Mouse (Mus musculus) lung, embryonic 16.5 days (tissue): ENCODE data around the gene Fnip2. TPM values are rescaled to one million over a fixed set of nuclear protein-coding genes. Genes with fewer than 3 reads are reported as not detected.

Experiments used
- ATAC-seq: fragments of 200-750 bp; cut with Nextera tagmentation; 2 replicates; pipeline ENCODE4 v1.8.0; 2017; ENCODE audit warnings: low read depth, mild to moderate bottlenecking, moderate library complexity
- H3K27ac ChIP-seq: fragments of 300-500 bp; sonication (generic); 2 replicates; pipeline ENCODE4 v1.5.1; 2014; ENCODE audit warnings: mild to moderate bottlenecking, control low read depth, low read length
- H3K27me3 ChIP-seq: fragments of 300-500 bp; sonication (generic); 2 replicates; pipeline ENCODE4 v1.6.1; 2014; ENCODE audit warnings: low read depth, low read length, mixed read lengths; ENCODE audit not compliant: control insufficient read depth, insufficient read depth
- H3K36me3 ChIP-seq: fragments of 300-500 bp; sonication (generic); 2 replicates; pipeline ENCODE4 v1.6.1; 2014; ENCODE audit warnings: low read length; ENCODE audit not compliant: control insufficient read depth, insufficient read depth
- H3K4me1 ChIP-seq: fragments of 300-500 bp; sonication (generic); replicated peaks from 2 replicates; pipeline ENCODE4 v1.6.1; 2014; ENCODE audit warnings: low read length, mixed read lengths; ENCODE audit not compliant: control insufficient read depth, insufficient read depth
- H3K4me2 ChIP-seq: fragments of 300-500 bp; sonication (generic); 2 replicates; pipeline ENCODE4 v1.6.1; 2014; ENCODE audit warnings: low read depth, low read length, control low read depth
- H3K4me3 ChIP-seq: fragments of 300-500 bp; sonication (generic); 2 replicates; pipeline ENCODE4 v1.5.1; 2014; ENCODE audit warnings: mild to moderate bottlenecking, low read length, control low read depth
- H3K9ac ChIP-seq: fragments of 300-500 bp; sonication (generic); 2 replicates; pipeline ENCODE4 v1.6.1; 2014; ENCODE audit warnings: low read length, control low read depth
- H3K9me3 ChIP-seq: fragments of 300-500 bp; sonication (generic); 2 replicates; pipeline ENCODE4 v1.6.1; 2016; ENCODE audit warnings: low read length; ENCODE audit not compliant: control insufficient read depth
- WGBS: fragments of 180-500 bp; shearing (Covaris S2); extraction: QIAGEN DNeasy Blood & Tissue Kit; methylation state at CpG from one replicate; pipeline ENCODE4 v1.1.7; 2014; 5-methylcytosine and 5-hydroxymethylcytosine counted together
- polyA plus RNA-seq: library from polyadenylated mRNA; unstranded; fragments of >200 nt; fragmentation: Nextera tagmentation; extraction: Ambion mirVana; gene quantifications from 2 replicates; pipeline ENCODE4 v1.2.1, GENCODE M21; 2015

The Fnip2 gene
- polyA plus RNA-seq: 3.2 and 3.5 TPM in 2 replicates

DNA sequence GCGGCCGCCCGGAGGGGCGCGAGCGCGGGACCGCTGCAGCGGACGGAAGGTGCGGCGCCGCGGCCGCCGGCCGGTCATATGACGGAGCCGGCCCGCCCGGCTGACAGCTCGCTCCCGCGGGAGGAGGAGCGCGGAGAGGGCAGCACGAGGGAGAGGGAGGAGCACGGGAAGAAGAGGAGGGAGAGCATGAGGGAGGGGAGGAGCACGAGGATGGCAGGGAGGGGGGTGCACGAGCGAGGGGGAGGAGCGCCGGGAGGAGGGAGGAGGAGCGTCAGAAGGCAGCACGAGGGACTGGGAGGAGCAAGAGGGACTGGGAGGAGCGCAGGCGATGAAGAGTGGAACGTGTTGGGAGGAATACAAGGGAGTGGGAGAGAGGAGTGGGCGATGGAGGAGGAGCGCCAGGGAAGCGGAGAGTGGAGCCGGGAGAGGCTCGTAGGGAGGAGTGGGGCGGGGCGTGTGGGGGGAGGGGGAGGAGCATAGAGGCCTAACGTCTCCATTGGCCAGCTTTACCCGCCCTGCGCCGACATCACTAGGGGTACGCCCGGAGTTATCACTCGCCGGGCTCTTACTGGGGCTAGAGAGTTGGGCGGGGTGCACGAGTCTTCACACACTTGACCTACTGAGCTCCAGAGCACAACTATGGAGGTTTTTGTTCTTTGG lies at the start of gene Fnip2:
Gene Fnip2 (minus strand): TSS at position 94 of the 660 bp plus-strand sequence.
- peak; percentile 96 for ATAC-seq
- peak within 1 kb of the TSS; percentile 66 for H3K4me3 ChIP-seq
- H3K9me3 ChIP-seq: no peaks in the 10 kb centered on the region
- peak within 1 kb of the TSS; percentile 74 for H3K9ac ChIP-seq
- H3K4me2 ChIP-seq: peak within 1 kb of the TSS; percentile 64
- no peaks in the 10 kb centered on the region for H3K27me3 ChIP-seq
- WGBS: under 1% methylated on average over 55 of the region's 55 CpGs
- peak within 1 kb of the TSS; percentile 79 for H3K27ac ChIP-seq
- peaks cover 7% of the 10 kb centered on the region; the same call in 1 of the 2 replicates for H3K4me1 ChIP-seq
- H3K36me3 ChIP-seq: no peaks in the 10 kb centered on the region

GRCm38 (mm10) chr3:79609886-79610285 lies 42.3 kb upstream of the Fnip2 start:
- H3K4me1 ChIP-seq: no peaks in the 10 kb centered on the region
- H3K9ac ChIP-seq: no peak overlapping the region
- H3K9me3 ChIP-seq: no peaks in the 10 kb centered on the region
- no peak overlapping the region for H3K27ac ChIP-seq
- no peaks in the 10 kb centered on the region for H3K27me3 ChIP-seq
- ATAC-seq: no peak
- WGBS: 83% methylated on average over 2 of the region's 2 CpGs
- no peak overlapping the region for H3K4me3 ChIP-seq
- no peak overlapping the region for H3K4me2 ChIP-seq
- H3K36me3 ChIP-seq: peaks cover 27% of the 10 kb centered on the region

- H3K4me1 ChIP-seq: peaks cover 10% of the 10 kb centered on the region
- no peak overlapping the region for H3K4me3 ChIP-seq
- WGBS: 90% methylated on average over 7 of the region's 7 CpGs
- no peaks in the 10 kb centered on the region for H3K27me3 ChIP-seq
- no peak overlapping the region for H3K9ac ChIP-seq
- peaks cover 35% of the 10 kb centered on the region for H3K36me3 ChIP-seq
- no peak overlapping the region for H3K27ac ChIP-seq
- no peak overlapping the region for H3K4me2 ChIP-seq
- H3K9me3 ChIP-seq: no peaks in the 10 kb centered on the region
- ATAC-seq: no peak
Measured at GRCm38 (mm10) chr3:79595468-79595867, 27.9 kb upstream of the Fnip2 start.

GRCm38 (mm10) chr3:79591793-79592471 lies 24.3 kb upstream of the Fnip2 start:
- Histone ChIP-seq H3K4me1 (peaks cover 10% of the 10 kb centered on the region), H3K4me2 (peak overlapping the region; percentile 86), H3K9me3 (no peaks in the 10 kb centered on the region), H3K36me3 (peaks cover 15% of the 10 kb centered on the region), H3K27me3 (no peaks in the 10 kb centered on the region), H3K4me3 (peak overlapping the region; percentile 91), H3K9ac (peak overlapping the region; percentile 93), H3K27ac (peak overlapping the region; percentile 89)
- WGBS: 1% methylated on average over 15 of the region's 15 CpGs
- peak; percentile 26 for ATAC-seq

DNA sequence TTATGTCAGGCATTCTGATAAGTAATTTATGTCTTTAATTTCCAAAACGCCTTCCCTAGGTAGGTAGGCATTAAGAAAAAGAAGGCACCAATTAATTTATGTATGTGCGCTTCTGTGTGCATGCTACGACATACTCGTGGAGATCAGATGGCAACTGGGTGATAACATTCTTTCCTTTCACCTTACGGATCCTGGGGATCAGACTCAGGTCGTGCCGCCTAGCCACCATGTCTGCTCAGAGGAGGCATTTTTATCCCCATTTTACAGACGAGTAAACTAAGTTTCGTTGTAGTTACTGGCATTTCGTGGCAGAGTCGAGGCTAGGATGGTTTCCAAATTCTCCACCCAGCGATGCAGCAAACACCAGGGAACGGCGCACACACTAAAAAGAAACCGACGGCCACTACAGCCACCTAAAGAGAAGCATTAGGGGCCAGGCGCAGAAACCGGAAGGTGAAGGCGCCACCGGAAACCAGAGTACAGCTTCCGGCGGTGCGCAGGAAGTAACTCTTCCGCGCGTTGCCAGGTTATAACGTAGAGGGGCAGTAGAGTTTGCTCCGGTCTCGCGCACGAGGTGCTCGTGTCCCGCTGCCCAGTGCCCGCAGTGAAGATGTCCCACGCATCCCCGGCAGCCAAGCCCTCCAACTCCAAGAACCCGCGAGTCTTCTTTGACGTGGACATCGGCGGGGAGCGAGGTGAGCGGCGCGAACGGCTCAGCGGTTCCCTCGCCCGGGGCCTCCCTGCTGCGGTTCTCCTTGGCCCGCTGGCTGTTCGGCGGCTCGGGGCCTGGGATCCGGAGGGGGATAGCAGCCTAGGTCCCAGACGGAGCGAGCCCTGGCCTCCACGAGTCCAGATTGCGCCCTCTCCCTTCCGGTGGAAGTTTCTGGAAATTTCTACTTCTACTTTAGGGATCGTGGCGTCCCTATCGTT lies 23.5 kb upstream of the Fnip2 start, which contains the start of gene Ppid:
Gene Ppid (plus strand): TSS at position 480 of the 930 bp plus-strand sequence.
- H3K36me3 ChIP-seq: peaks cover 9% of the 10 kb centered on the region; the same call in 1 of the 2 replicates
- H3K27ac ChIP-seq: peak within 1 kb of the TSS; percentile 89
- H3K9ac ChIP-seq: peak within 1 kb of the TSS; percentile 93
- peaks cover 10% of the 10 kb centered on the region for H3K4me1 ChIP-seq
- H3K27me3 ChIP-seq: no peaks in the 10 kb centered on the region
- peak; percentile 92 for ATAC-seq
- peak within 1 kb of the TSS; percentile 86 for H3K4me2 ChIP-seq
- WGBS: 2% methylated on average over 63 of the region's 63 CpGs
- peak within 1 kb of the TSS; percentile 91 for H3K4me3 ChIP-seq
- H3K9me3 ChIP-seq: no peaks in the 10 kb centered on the region

- no peak overlapping the region for H3K27ac ChIP-seq
- H3K4me2 ChIP-seq: no peak overlapping the region
- H3K36me3 ChIP-seq: no peaks in the 10 kb centered on the region; the same call in 1 of the 2 replicates
- no peaks in the 10 kb centered on the region for H3K9me3 ChIP-seq
- ATAC-seq: no peak
- H3K4me1 ChIP-seq: peaks cover 10% of the 10 kb centered on the region
- no peaks in the 10 kb centered on the region for H3K27me3 ChIP-seq
- 66% methylated on average over 2 of the region's 2 CpGs for WGBS
- no peak overlapping the region for H3K9ac ChIP-seq
- H3K4me3 ChIP-seq: no peak overlapping the region
Measured at GRCm38 (mm10) chr3:79589671-79590070, 22.1 kb upstream of the Fnip2 start.

DNA sequence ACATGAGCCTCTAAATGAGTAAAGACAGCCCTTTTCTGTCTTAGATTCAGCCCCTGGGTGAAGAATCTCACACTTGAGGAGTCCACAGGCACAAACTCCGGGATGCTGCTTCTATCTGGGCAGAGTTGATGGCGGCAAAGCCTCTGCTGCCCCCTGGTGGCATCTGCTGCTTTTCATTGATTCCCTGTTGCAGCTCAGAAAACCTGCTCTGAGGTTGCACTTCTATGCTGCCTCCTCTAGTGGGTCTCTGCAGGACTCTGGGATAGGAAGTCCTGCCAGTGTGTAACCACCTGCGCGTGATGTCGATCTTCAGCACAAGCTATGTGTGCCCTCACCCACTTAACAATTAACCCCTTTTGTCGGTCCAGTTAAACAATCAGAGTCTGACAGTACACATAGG lies 19.2 kb upstream of the Fnip2 start:
- H3K9me3 ChIP-seq: no peaks in the 10 kb centered on the region
- H3K4me1 ChIP-seq: no peaks in the 10 kb centered on the region; the same call in 1 of the 2 replicates
- no peak overlapping the region for H3K27ac ChIP-seq
- ATAC-seq: peak; percentile 65
- H3K9ac ChIP-seq: no peak overlapping the region
- 6% methylated on average over 6 of the region's 6 CpGs for WGBS
- H3K4me2 ChIP-seq: no peak overlapping the region
- H3K36me3 ChIP-seq: no peaks in the 10 kb centered on the region
- H3K4me3 ChIP-seq: no peak overlapping the region
- no peaks in the 10 kb centered on the region for H3K27me3 ChIP-seq

DNA sequence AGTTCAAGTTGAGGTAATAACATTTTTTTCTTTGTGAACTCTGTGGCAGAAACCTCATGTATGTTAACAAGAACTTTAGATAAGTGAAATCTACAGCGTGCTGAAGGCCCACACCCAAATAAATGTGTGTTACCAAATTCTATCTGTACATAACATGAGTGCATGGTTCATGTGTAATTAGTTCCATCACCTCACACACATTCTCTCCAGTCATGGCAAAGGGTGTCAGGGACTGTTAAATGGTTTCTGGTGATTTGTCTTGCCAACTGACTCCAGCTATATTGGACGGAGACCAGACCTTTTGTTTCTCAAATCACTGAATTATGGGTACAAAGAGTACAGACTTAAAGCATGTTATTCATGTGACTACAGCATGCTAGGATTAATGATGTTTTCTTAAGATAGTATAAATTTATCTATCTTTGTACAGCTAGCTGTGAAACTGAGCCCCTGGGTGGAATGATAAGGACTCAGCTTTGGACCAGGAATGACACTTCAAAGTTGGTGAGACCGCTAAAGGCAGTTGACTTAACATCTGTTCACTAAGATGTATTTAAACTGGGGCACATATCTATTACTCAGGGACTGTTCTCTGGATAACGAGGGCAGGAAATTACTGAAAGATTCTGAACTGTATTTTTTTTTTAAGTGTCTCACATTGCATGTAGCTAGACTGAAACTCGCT lies 12.4 kb upstream of the Fnip2 start:
- 56% methylated on average over 5 of the region's 5 CpGs for WGBS
- Histone ChIP-seq H3K9ac (no peak overlapping the region), H3K27ac (no peak overlapping the region), H3K4me2 (no peak overlapping the region), H3K36me3 (no peaks in the 10 kb centered on the region), H3K27me3 (no peaks in the 10 kb centered on the region), H3K4me3 (no peak overlapping the region), H3K4me1 (no peaks in the 10 kb centered on the region), H3K9me3 (no peaks in the 10 kb centered on the region)
- no peak for ATAC-seq
